Mouse (Mus musculus) adrenal gland, adult 2 months (tissue): Measurements from ENCODE around the gene Terf2. TPM values are rescaled to one million over a fixed set of nuclear protein-coding genes. Genes with fewer than 3 reads are reported as not detected.
A peak's percentile ranks its signal among the peaks of the same experiment; 100 is the strongest.

Experiments
- DNase-seq: peaks from one replicate; pipeline ENCODE4 v3.0.0; 2021
- long read RNA-seq: library from polyadenylated mRNA; stranded (forward); transcript quantifications from one replicate; pipeline ENCODE4 v2.0.0, GENCODE M21; 2021
- polyA plus RNA-seq: library from polyadenylated mRNA; depleted of rRNA; stranded (reverse); fragments of >200 nt; gene quantifications from 2 replicates; pipeline ENCODE4 v1.2.3, GENCODE M21; 2012; rRNA removed
- total RNA-seq, 2 experiments: library from RNA; stranded (reverse); gene quantifications; 2 replicates each; pipeline ENCODE4 v1.2.3; 2021

Terf2 gene
- total RNA-seq (10 to 100 TPM; 22.9 to 23.5 TPM), polyA plus RNA-seq (5.5 and 6.3 TPM in 2 replicates)
- long read RNA-seq, partial matches to known transcripts, result 2 of 4 reads
- long read RNA-seq, other reads (novel, unspliced or antisense), result 1 of 4 reads

- DNase-seq, result peak; percentile 96
These were observed at the start of gene Terf2 for GRCm38 (mm10) chr8:107096366-107097036. TSS of gene Terf2 (minus strand) at chr8:107096547.

- no peak for DNase-seq
These were observed 47.2 kb upstream of the Terf2 start for GRCm38 (mm10) chr8:107143501-107143900.

- no peak for DNase-seq
These were observed 46.2 kb upstream of the Terf2 start for GRCm38 (mm10) chr8:107142539-107142938.

GRCm38 (mm10) chr8:107139704-107140470 is 43.5 kb upstream of the Terf2 start:
- DNase-seq, result peak; percentile 91

GRCm38 (mm10) chr8:107138338-107138737 is 42.0 kb upstream of the Terf2 start:
- DNase-seq, result no peak

GRCm38 (mm10) chr8:107137591-107137990 is 41.2 kb upstream of the Terf2 start:
- DNase-seq, result peak; percentile 66

GRCm38 (mm10) chr8:107136003-107136612 is 39.8 kb upstream of the Terf2 start:
- DNase-seq, result peak; percentile 50

- peak; percentile 83 for DNase-seq
These were observed 37.5 kb upstream of the Terf2 start for GRCm38 (mm10) chr8:107133881-107134280.

GRCm38 (mm10) chr8:107132581-107133491 is 36.5 kb upstream of the Terf2 start:
- no peak for DNase-seq

GRCm38 (mm10) chr8:107130028-107130427 is 33.7 kb upstream of the Terf2 start:
- peak; percentile 44 for DNase-seq

GRCm38 (mm10) chr8:107129171-107130025 is 33.1 kb upstream of the Terf2 start:
- DNase-seq, result peak; percentile 91

- no peak for DNase-seq
These were observed 28.0 kb upstream of the Terf2 start for GRCm38 (mm10) chr8:107124343-107124742.

- no peak for DNase-seq
These were observed 26.8 kb upstream of the Terf2 start for GRCm38 (mm10) chr8:107123063-107123614.

- no peak for DNase-seq
These were observed 25.4 kb upstream of the Terf2 start for GRCm38 (mm10) chr8:107121681-107122291.

- DNase-seq, result peak; percentile 29
These were observed 24.5 kb upstream of the Terf2 start for GRCm38 (mm10) chr8:107120806-107121205.

- no peak for DNase-seq
These were observed 23.1 kb upstream of the Terf2 start for GRCm38 (mm10) chr8:107119412-107119811.

GRCm38 (mm10) chr8:107118803-107119233 is 22.5 kb upstream of the Terf2 start:
- peak; percentile 74 for DNase-seq

- no peak for DNase-seq
These were observed 20.7 kb upstream of the Terf2 start for GRCm38 (mm10) chr8:107117019-107117418.

- peak; percentile 86 for DNase-seq
These were observed 19.7 kb upstream of the Terf2 start for GRCm38 (mm10) chr8:107116023-107116422.

- no peak for DNase-seq
These were observed 18.6 kb upstream of the Terf2 start for GRCm38 (mm10) chr8:107115008-107115320.
